Comparison of ENCODE assay signal across 17 mouse cellular contexts in the genomic region with DNA sequence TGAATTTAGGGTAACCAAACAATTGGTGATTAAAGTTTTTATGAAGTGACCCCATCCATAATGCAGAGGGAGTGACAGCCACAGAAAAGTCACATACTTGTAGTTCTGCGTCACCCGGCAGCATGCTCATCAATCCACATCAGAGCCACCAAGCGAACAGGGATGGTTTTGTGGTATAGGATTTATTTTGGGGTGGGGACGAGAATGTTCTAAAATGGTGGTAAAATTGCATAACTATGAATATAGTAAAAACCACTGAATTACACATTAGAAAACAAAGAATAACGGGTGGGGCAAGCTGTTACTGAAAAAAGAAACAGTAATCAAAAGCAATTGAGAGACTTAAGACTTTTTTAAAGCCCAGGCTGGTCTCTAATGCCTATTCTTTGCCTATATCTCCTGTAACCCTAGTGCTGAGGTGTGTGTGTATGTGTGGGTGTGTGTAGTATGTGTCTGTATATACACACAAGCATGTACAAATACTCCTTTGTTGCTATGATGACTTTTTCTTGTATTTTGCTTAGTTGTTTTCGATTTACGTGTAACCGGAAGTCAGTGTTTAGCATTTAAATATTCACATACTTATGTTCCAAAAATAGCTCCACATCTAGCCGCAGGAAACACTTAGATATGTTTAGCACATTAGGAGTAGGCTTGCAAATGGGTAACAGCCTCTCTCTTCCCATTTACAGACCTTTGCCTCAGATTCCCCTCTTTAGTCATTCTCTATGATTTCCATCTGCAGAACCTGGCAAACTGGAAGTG.
"Had no signal": no experiment of that assay in that cellular context is flagged by ENCODE, and none has a peak within 500 bp of the region (broad histone marks: within the 10 kb centered on the region; RNA-seq: fewer than 3 reads in every experiment).

No protein-coding gene starts in this region.

- H3K9ac ChIP-seq: limb, embryonic 15.5 days; liver, embryonic 12.5 days; lung, embryonic 14.5 days; midbrain, embryonic 15.5 days had no signal

- DNase-seq: kidney, adult 8-10 months; kidney, postnatal 4 days; lung, embryonic 14.5 days; lung, postnatal 10 days; lung, postnatal 4 days; right cerebral cortex, adult 18-20 months; right cerebral cortex, postnatal 25 days; thymus, adult 18-20 months; thymus, postnatal 14 days had no signal

- H3K4me3 ChIP-seq: layer of hippocampus, adult 2 months; left cerebral cortex, adult 2 months; limb, embryonic 15.5 days; liver, embryonic 12.5 days; megakaryocyte, embryonic 14.5 days; midbrain, embryonic 15.5 days had no signal

- H3K4me2 ChIP-seq: limb, embryonic 15.5 days; liver, embryonic 12.5 days; lung, embryonic 14.5 days; midbrain, embryonic 11.5 days; midbrain, embryonic 15.5 days had no signal

- H3K27me3 ChIP-seq: limb, embryonic 15.5 days; liver, embryonic 12.5 days; megakaryocyte, embryonic 14.5 days; midbrain, embryonic 15.5 days had no signal

- H3K9me3 ChIP-seq: limb, embryonic 15.5 days; liver, embryonic 12.5 days; midbrain, embryonic 15.5 days had no signal

- ATAC-seq: liver, embryonic 12.5 days; midbrain, embryonic 15.5 days had no signal

- H3K27ac ChIP-seq: kidney, postnatal 0 days; layer of hippocampus, adult 2 months; left cerebral cortex, adult 2 months; limb, embryonic 15.5 days; liver, embryonic 12.5 days; midbrain, embryonic 15.5 days had no signal

- H3K4me1 ChIP-seq: limb, embryonic 15.5 days; midbrain, embryonic 15.5 days had no signal

- H3K36me3 ChIP-seq: limb, embryonic 15.5 days; liver, embryonic 12.5 days; midbrain, embryonic 15.5 days had no signal
